Mouse (Mus musculus) liver, embryonic 12.5 days (tissue): ENCODE measurements at regions not wholly inside any gene's neighbourhood (a gene's known extent, or its start where the extent isn't known, plus 50 kb on each side); places are given as distances from the start of the nearest gene placed in this dataset.

ENCODE experiments used
- ATAC-seq: fragments of 200-750 bp; cut with Nextera tagmentation; 2 replicates; pipeline ENCODE4 v1.8.0; 2017; ENCODE audit warnings: moderate number of reproducible peaks, mild to moderate bottlenecking, moderate library complexity
- H3K27ac ChIP-seq: fragments of 300-500 bp; sonication (generic); 2 replicates; pipeline ENCODE4 v1.5.1; 2016; ENCODE audit warnings: mild to moderate bottlenecking
- H3K27me3 ChIP-seq: fragments of 300-500 bp; sonication (generic); replicated peaks from 2 replicates; pipeline ENCODE4 v1.6.1; 2016; ENCODE audit warnings: mild to moderate bottlenecking, moderate library complexity
- H3K36me3 ChIP-seq: fragments of 300-500 bp; sonication (generic); 2 replicates; pipeline ENCODE4 v1.6.1; 2016; ENCODE audit warnings: mild to moderate bottlenecking, moderate library complexity
- H3K4me1 ChIP-seq: fragments of 300-500 bp; sonication (generic); 2 replicates; pipeline ENCODE4 v1.6.1; 2016
- H3K4me2 ChIP-seq: fragments of 300-500 bp; sonication (generic); 2 replicates; pipeline ENCODE4 v1.6.1; 2016; ENCODE audit warnings: mild to moderate bottlenecking, moderate library complexity
- H3K4me3 ChIP-seq: fragments of 300-500 bp; sonication (generic); 2 replicates; pipeline ENCODE4 v1.5.1; 2016; ENCODE audit warnings: mild to moderate bottlenecking, moderate library complexity
- H3K9ac ChIP-seq: fragments of 300-500 bp; sonication (generic); 2 replicates; pipeline ENCODE4 v1.6.1; 2016; ENCODE audit warnings: mild to moderate bottlenecking, moderate library complexity
- H3K9me3 ChIP-seq: fragments of 300-500 bp; sonication (generic); replicated peaks from 2 replicates; pipeline ENCODE4 v1.6.1; 2016; ENCODE audit warnings: mild to moderate bottlenecking, moderate library complexity
- WGBS: fragments of 180-500 bp; shearing (Covaris S2); methylation state at CpG from one replicate; pipeline ENCODE4 v1.1.7; 2016; ENCODE audit not compliant: insufficient replicate concordance; 5-methylcytosine and 5-hydroxymethylcytosine counted together

DNA sequence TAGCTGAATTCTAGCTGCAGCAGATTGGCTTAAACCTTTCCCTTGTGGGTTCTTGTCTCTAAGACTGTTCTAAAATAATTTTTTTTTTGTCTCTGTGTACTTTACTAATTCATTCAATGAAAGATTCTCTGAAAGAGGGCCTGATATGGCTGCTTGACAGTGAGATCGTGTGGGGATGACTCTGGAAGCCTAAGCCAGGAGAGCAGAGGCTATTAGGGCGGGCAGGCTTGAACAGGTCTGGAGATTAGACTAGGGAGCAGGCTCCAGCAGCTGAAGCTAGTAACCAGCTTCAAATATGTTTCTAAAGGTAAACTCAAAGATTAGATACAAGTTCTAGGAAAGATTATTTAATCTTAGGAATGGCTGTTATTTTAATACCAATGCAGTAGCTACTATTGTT is 491.9 kb downstream of the Plcl1 start:
- no peak for ATAC-seq
- no peak overlapping the region for H3K4me2 ChIP-seq
- no peak overlapping the region for H3K9ac ChIP-seq
- no peaks in the 10 kb centered on the region for H3K27me3 ChIP-seq
- H3K4me3 ChIP-seq, result no peak overlapping the region
- H3K9me3 ChIP-seq, result no peaks in the 10 kb centered on the region
- WGBS, result 58% methylated on average over 2 of the region's 2 CpGs
- no peak overlapping the region for H3K27ac ChIP-seq
- H3K36me3 ChIP-seq, result no peaks in the 10 kb centered on the region
- H3K4me1 ChIP-seq, result no peaks in the 10 kb centered on the region

DNA sequence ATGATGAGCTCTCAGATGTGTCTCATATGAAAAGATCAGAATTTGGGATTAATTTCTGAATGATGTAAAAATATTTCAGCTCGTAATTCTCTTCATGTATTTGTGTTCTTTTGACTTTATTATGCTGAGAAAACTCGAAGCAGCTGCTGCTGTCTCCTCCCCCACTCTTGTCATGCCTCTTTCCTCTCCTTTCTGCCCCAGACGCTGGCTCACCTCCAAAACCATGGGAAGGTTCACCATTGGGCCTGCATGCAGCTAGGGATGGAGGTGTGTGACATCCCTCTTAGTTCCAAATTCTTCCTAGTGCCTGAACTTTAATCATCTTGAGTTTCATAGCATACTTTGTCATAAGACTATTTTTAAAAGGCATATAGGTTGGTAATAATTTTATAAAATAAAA is 492.3 kb downstream of the Plcl1 start:
- no peak overlapping the region for H3K27ac ChIP-seq
- no peak overlapping the region for H3K4me3 ChIP-seq
- no peak for ATAC-seq
- no peak overlapping the region for H3K4me2 ChIP-seq
- WGBS, result 38% methylated on average over 3 of the region's 3 CpGs
- no peaks in the 10 kb centered on the region for H3K4me1 ChIP-seq
- no peaks in the 10 kb centered on the region for H3K27me3 ChIP-seq
- no peaks in the 10 kb centered on the region for H3K9me3 ChIP-seq
- no peaks in the 10 kb centered on the region for H3K36me3 ChIP-seq
- H3K9ac ChIP-seq, result no peak overlapping the region

DNA sequence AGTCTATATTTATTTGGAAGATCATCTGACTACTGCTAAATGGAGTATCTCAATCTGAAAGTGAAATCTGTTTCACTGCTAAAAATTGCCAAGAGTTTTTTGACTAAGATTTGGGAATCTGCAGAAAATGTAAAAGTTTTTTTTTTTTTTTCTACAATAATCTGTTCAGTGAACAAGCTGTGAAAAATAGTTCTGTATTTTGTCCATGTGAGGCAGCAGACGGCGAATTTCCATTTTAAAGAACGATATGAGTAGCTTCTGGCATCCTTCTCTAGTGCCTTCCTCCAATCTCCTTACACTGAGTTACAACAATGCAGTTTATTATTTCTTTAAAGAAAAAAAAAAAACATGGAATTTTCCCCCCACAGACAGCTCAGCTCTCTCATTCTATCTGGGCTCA is 494.3 kb downstream of the Plcl1 start:
- Histone ChIP-seq H3K9me3 (no peaks in the 10 kb centered on the region), H3K27me3 (no peaks in the 10 kb centered on the region), H3K9ac (no peak overlapping the region), H3K4me2 (no peak overlapping the region), H3K27ac (no peak overlapping the region), H3K36me3 (no peaks in the 10 kb centered on the region), H3K4me3 (no peak overlapping the region), H3K4me1 (no peaks in the 10 kb centered on the region)
- 79% methylated on average over 3 of the region's 3 CpGs for WGBS
- ATAC-seq, result no peak

DNA sequence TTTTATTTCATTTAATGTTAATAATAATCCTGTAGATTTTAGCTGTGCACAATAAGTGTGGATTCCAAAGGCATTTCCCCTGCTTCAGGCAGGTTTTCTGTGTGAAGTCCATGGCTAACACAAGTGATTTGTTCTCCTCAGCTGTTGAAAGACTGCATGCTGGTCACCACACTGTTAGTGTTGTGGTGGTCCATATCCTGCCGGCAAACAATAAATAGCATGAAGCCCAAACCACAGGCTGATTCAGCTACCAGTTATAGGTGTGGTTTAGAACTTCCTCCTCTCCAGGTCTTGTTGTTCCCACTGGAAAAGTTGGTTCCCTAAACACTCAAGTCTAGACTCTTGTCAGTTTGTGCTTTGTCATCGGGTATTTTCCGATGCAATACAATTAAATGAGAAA is 497.5 kb downstream of the Plcl1 start:
- 38% methylated on average over 3 of the region's 3 CpGs for WGBS
- ATAC-seq, result no peak

DNA sequence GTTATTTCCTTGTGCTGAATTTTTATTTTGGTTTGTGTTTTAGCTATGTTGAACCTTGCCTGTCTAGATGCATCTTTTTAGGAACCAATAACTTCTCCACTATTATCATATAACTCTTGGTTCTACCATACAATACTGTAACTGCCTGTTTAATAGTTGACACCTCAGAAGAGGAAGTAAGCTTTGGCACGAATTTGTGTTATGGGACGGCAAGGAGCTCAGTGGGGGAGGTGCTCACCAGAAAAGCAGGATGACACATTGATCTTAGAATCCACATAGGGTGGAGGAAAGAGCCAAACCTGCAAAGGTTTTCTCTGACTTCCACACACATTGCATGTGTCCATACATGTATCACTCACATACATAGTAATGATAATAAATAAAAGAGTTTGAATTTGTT is 498.9 kb downstream of the Plcl1 start:
- no peak overlapping the region for H3K4me3 ChIP-seq
- 0 out of 2 replicates have a peak, but pooled peaks cover 6% of the 10 kb centered on the region for H3K9me3 ChIP-seq
- no peaks in the 10 kb centered on the region for H3K4me1 ChIP-seq
- no peaks in the 10 kb centered on the region for H3K27me3 ChIP-seq
- H3K27ac ChIP-seq, result no peak overlapping the region
- H3K4me2 ChIP-seq, result no peak overlapping the region
- H3K9ac ChIP-seq, result no peak overlapping the region
- ATAC-seq, result no peak
- H3K36me3 ChIP-seq, result no peaks in the 10 kb centered on the region
- 33% methylated on average over 2 of the region's 2 CpGs for WGBS

More for the DNA sequence above, 497.5 kb downstream of the Plcl1 start:
- H3K9me3 ChIP-seq, result 0 out of 2 replicates have a peak, but pooled peaks cover 6% of the 10 kb centered on the region
- no peak overlapping the region for H3K4me2 ChIP-seq
- no peaks in the 10 kb centered on the region for H3K27me3 ChIP-seq
- H3K9ac ChIP-seq, result no peak overlapping the region
- H3K4me1 ChIP-seq, result no peaks in the 10 kb centered on the region
- H3K36me3 ChIP-seq, result no peaks in the 10 kb centered on the region
- H3K4me3 ChIP-seq, result no peak overlapping the region
- H3K27ac ChIP-seq, result no peak overlapping the region

DNA sequence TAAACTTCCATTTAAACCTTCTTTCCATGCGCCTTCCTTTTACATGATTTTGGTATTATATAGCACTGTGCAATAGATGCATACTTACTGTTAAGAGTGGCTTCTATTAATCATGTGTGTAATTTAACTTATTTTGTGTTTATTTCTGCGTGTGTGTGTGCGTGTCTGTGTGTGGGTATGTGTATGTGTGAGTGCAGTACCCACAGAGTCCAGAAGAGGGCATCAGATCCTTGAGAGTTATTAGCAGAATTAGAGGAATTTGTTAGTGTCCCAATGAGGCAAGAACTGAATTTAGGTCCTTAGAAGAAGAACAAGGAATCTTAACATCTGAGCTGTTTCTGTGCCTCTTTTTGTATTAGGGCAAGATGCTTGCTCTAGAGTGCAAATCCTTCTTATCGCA is 499.5 kb downstream of the Plcl1 start:
- no peaks in the 10 kb centered on the region for H3K27me3 ChIP-seq
- no peak for ATAC-seq
- H3K4me2 ChIP-seq, result no peak overlapping the region
- 79% methylated on average over 4 of the region's 4 CpGs for WGBS
- no peak overlapping the region for H3K4me3 ChIP-seq
- 0 out of 2 replicates have a peak, but pooled peaks cover 6% of the 10 kb centered on the region for H3K9me3 ChIP-seq
- no peak overlapping the region for H3K27ac ChIP-seq
- no peaks in the 10 kb centered on the region for H3K36me3 ChIP-seq
- H3K4me1 ChIP-seq, result no peaks in the 10 kb centered on the region
- no peak overlapping the region for H3K9ac ChIP-seq

DNA sequence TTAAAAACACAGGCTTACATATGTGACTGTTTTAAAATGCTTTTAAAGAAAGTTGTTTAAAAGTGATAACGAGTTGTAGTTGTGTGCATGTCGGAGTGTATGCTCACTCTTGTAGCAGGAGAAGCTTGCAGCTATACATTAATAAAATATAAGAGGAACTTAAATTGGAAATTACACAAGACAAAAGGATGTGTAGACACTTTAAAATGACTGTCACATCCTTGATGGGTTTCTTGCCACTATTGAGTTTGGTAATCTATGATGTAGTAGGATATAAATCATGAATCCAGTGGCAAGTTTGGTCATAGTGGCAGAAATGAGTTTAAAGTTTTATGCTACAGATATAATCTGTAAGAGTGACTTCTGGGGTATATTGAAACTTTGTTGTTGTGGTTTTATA is 504.3 kb downstream of the Plcl1 start:
- no peaks in the 10 kb centered on the region for H3K27me3 ChIP-seq
- no peak overlapping the region for H3K4me3 ChIP-seq
- 0 out of 2 replicates have a peak, but pooled peaks cover 6% of the 10 kb centered on the region for H3K9me3 ChIP-seq
- ATAC-seq, result no peak
- H3K9ac ChIP-seq, result no peak overlapping the region
- no peak overlapping the region for H3K4me2 ChIP-seq
- no peaks in the 10 kb centered on the region for H3K36me3 ChIP-seq
- H3K4me1 ChIP-seq, result no peaks in the 10 kb centered on the region
- H3K27ac ChIP-seq, result no peak overlapping the region
- 69% methylated on average over 2 of the region's 2 CpGs for WGBS

DNA sequence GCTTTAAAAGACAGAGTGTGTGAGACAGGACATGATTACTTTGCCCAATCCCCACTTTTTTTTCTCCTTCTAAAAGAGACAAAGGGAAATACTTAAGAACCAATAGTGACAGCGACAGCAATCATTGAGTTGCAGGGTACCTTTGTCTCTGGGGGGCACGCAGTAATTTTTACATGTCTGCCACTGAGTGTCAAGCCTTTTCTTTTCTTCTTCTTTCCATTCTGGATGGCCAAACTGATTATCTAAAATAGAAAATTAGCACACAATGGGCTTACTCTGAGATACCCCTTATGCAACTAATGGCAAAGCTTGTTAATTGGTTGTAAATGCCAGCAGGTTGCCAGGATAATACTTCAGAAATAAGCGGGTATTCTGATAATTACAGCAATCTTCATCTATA is 508.6 kb downstream of the Plcl1 start:
- WGBS, result 58% methylated on average over 3 of the region's 3 CpGs
- no peak for ATAC-seq
- no peaks in the 10 kb centered on the region for H3K36me3 ChIP-seq
- no peak overlapping the region for H3K4me3 ChIP-seq
- no peaks in the 10 kb centered on the region for H3K9me3 ChIP-seq
- H3K27me3 ChIP-seq, result no peaks in the 10 kb centered on the region
- H3K4me2 ChIP-seq, result no peak overlapping the region
- H3K27ac ChIP-seq, result no peak overlapping the region
- no peaks in the 10 kb centered on the region for H3K4me1 ChIP-seq
- no peak overlapping the region for H3K9ac ChIP-seq

DNA sequence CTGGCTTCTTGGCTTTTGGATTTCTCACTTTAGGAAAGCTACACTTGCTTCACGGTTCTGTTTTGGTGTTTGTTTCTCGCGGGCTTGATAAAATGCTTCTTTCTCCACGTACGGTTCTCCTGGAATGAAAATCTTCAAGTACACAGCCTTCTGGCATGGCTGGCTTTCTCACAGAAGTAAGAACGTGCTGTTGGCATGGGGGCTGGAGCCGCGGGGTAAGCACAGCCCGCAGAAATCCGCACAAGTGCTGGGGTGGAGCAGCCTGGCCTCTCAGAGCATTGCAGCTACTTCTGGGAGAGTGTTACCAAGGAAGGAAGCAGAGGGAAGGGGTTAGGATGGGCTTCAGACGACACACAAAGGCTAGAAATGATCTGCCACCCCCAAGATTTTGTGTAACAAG is 510.2 kb downstream of the Plcl1 start:
- no peak overlapping the region for H3K4me3 ChIP-seq
- H3K27ac ChIP-seq, result no peak overlapping the region
- no peaks in the 10 kb centered on the region for H3K9me3 ChIP-seq
- 45% methylated on average over 11 of the region's 11 CpGs for WGBS
- H3K36me3 ChIP-seq, result no peaks in the 10 kb centered on the region
- no peaks in the 10 kb centered on the region for H3K27me3 ChIP-seq
- ATAC-seq, result no peak
- H3K4me2 ChIP-seq, result no peak overlapping the region
- no peaks in the 10 kb centered on the region for H3K4me1 ChIP-seq
- H3K9ac ChIP-seq, result no peak overlapping the region

DNA sequence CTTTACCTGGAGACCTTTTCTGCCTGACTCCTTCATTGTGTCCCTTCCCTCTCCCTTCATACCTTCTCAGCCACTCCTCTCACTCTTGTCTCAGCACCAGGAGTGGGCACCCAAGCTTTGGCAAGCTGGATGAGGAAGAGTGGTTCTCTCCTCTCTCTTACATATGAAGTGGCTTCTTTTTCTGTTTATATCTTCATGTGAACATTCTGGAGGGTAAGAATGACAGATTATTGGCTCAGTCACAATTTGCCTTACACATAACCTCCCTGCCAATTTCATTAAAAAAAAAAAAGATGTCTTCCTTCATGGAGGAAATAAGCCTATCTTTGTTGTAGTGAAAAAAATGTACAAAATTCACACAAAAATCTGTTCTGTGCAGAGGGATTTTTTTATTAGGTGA is 513.8 kb downstream of the Plcl1 start:
- H3K9ac ChIP-seq, result no peak overlapping the region
- no peak overlapping the region for H3K27ac ChIP-seq
- no peaks in the 10 kb centered on the region for H3K9me3 ChIP-seq
- no peaks in the 10 kb centered on the region for H3K4me1 ChIP-seq
- ATAC-seq, result no peak
- no peak overlapping the region for H3K4me3 ChIP-seq
- H3K4me2 ChIP-seq, result no peak overlapping the region
- no peaks in the 10 kb centered on the region for H3K36me3 ChIP-seq
- H3K27me3 ChIP-seq, result no peaks in the 10 kb centered on the region

DNA sequence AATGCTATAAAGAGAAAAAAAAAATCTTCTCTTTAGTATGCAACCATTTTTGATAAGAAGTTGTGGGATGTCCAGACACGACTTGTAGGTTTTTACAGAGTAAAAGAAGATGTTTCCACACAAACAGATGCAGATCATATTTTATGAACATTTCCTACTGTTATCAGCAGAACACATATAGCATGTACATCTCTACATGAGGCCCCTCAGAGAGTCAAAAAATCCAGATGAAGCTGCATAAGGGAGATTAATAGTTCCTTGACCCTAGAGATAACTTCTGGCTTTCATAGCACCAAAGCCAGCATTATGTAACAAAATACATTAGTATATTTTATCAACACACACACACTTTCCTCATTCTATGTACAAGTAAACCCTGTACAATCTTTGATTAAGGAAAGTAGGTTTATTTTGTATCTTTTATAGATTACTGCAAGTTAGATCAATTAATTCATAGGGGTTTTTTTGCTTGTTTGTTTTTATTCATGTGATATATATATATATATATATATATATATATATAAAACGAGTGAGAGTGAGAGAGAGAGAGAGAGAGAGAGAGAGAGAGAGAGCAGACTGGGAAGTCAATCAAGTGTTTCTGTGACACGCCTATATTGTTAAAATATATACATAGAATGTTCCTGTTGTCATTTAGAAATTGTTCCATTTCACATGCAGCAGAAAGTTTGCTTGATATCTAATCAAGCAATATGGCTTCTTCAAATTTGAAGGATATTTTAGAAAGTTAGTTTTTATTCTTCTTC is 541.2 kb downstream of the Plcl1 start:
- Histone ChIP-seq H3K27ac (peak overlapping the region; percentile 64; the same call in 1 of the 2 replicates), H3K27me3 (no peaks in the 10 kb centered on the region), H3K9ac (no peak overlapping the region), H3K9me3 (no peaks in the 10 kb centered on the region), H3K4me1 (peaks cover 20% of the 10 kb centered on the region), H3K36me3 (no peaks in the 10 kb centered on the region), H3K4me2 (peak overlapping the region; percentile 41), H3K4me3 (no peak overlapping the region)
- 30% methylated on average over 3 of the region's 3 CpGs for WGBS
- peak; percentile 99 for ATAC-seq

DNA sequence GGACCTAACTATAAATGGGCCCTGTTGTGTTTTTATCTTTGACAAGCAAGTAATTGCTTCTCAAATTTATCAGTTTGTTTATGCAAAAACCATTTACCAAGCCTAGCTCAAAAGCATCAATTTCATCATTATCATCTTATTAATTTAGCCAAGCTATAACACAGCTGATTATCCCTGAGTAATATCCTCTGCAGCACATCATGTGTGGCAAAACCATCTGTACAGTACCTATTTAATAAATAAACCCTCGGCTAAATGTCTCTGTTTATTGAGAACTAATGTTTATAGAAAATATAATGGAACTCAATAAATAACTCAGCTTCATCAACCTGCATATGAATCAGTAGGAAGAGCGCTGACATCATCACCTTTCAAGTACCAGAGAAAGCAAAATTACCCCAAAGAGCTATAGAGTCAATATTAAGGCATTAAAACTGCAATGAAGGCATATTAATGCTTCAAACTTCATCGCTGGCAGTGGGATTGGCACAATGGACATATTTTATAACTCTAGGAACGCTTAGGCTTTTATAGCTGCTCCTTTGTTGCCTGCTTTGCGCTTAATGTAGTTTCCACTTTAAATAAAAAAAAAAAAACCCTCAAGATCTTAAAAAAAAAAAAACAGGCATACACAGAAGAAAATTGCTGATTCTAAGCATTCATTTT is 542.0 kb downstream of the Plcl1 start:
- no peak overlapping the region for H3K4me3 ChIP-seq
- H3K9ac ChIP-seq, result no peak overlapping the region
- H3K36me3 ChIP-seq, result no peaks in the 10 kb centered on the region
- peaks cover 20% of the 10 kb centered on the region for H3K4me1 ChIP-seq
- H3K4me2 ChIP-seq, result no peak overlapping the region
- no peaks in the 10 kb centered on the region for H3K9me3 ChIP-seq
- no peak for ATAC-seq
- no peaks in the 10 kb centered on the region for H3K27me3 ChIP-seq
- peak overlapping the region; percentile 70; the same call in 1 of the 2 replicates for H3K27ac ChIP-seq
- WGBS, result 71% methylated on average over 5 of the region's 5 CpGs
